Mouse (Mus musculus) erythroid progenitor cell, adult 5-6 weeks (primary cell): ENCODE measurements around the gene Tyrobp. TPM values are rescaled to one million over a fixed set of nuclear protein-coding genes. Genes with fewer than 3 reads are reported as not detected.

Experiments used
- ATAC-seq: replicated peaks from 2 replicates; pipeline ENCODE4 v1.8.0; 2016; ENCODE audit warnings: moderate number of reproducible peaks, mild to moderate bottlenecking, moderate TSS enrichment, inconsistent platforms; ENCODE audit not compliant: poor library complexity, low FRiP score, severe bottlenecking
- total RNA-seq, 2 experiments: library from RNA; stranded (forward) in 1 of 2; stranded (reverse) in 1 of 2; fragments of 150-400 nt in 1 of 2; fragments of 186-747, 209-891 nt in 1 of 2; gene quantifications; 2 replicates each; pipeline versions ENCODE4 v1.2.3 to v1.2.4; 2015 to 2017; ENCODE audit warnings: low replicate concordance in 2 of 2

Gene Tyrobp
- total RNA-seq, 2 experiments from 2014 or later: 60.1 to 282 TPM

DNA sequence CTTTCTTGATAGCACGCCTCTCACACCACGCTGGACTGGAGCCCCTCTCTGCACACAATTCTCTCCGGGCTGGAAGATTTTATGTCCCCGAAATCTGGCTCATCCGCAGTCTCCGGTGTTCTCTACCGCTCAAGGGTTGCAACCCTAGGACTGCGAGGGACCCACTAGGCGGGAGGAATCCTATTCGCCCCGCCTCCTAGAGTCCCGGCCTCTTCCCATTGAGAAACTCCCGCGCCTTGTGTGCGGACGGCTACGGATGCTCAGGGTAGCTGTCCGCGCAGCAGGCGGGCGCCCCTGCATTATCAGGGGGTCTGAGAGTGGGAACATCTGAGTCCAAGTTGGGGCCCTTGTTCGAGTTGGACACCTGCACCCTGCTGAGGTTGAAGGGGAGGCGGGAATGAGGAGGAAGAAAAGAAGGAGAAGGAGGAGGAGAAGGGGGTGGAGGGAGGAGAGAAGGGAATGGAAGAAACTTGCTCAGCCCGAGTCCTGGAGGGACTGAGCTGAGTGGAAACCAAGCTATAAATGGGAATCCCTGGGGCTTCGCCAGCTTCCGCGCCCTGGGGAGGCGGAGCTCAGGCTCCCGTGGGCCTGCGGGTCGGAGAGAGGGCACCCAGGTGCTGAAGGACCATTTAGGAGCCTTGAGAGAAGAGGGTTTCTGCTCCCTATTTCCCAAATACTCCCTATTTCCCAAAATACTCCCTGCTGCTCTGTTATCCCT, 43.5 kb downstream of the Tyrobp start:
- no peak for ATAC-seq

DNA sequence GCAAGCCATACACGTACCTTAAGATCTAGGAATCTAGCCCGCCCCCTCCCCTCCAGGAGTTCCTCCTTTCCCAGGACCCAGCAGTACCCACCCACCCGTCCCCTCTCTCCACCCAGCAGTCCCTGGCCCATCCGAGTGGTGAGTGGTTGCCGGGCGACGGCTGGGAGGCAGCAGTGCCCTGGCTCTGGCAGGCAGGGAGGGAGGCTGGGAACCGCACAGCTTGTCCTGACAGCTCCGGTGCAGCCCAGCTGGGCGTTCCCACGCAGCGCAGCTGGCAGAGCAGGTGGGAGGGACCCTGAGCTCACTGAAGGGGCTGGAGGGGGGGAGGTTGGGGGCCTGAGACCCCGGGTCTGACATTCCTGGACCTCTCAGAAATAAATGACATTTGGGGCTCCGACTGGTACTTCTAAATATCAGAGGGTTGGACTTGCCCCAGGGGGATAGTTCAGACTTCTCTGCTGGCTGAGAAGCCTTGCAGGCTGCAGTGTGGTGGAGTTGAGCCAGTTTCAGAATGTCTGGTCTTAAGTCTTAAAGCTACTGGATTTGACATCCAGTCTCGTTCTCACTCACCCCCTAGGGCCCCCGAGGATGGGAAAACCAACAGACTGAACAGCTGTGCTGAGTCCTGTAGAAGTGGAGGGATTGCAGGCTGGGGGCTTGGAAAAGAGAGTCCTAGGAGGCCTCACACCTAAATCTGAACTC, 44.2 kb downstream of the Tyrobp start, which contains the start of the genes Kirrel2 and Nphs1:
Gene Kirrel2, minus strand, starts transcription at position 62 of the 702 bp plus-strand sequence.
Gene Nphs1, plus strand, starts transcription at position 687 of the 702 bp plus-strand sequence.
- ATAC-seq: no peak

DNA sequence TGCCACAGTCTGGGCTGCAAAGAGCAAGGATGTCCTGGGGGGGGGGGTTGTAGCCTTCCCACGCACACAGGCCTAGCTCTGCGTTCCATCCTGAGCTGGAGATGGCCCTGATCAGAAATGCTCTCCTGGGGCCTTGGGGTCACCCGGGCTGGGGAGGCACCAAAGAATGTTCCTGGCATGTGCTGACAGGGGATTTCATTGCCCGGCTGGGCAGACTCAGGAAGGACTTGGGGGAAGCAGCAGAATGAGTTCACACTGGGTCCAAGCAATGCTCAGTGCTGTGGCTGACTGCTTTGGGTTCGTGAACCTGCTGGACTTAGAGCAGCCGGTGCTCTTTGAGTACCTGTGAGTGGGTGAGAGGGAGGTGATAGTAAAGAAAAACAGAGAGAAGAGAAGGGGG, 45.9 kb downstream of the Tyrobp start:
- ATAC-seq: no peak

DNA sequence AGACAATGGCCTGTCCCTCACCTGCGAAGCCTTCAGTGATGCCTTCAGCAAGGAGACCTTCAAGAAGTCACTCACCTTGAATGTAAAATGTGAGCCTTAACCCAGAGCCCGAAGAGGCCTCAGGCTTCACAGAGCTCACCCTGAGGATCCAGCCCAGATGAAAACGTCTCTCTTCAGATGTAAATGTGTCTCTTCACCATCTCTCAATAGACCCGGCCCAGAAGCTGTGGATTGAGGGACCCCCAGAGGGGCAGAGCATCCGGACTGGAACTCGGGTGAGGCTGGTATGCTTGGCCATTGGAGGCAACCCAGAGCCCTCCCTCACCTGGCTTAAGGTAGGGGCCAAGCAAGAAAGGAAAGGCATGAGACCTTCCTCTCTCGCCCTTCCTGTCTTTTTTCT, 50.0 kb downstream of the Tyrobp start:
- no peak for ATAC-seq

DNA sequence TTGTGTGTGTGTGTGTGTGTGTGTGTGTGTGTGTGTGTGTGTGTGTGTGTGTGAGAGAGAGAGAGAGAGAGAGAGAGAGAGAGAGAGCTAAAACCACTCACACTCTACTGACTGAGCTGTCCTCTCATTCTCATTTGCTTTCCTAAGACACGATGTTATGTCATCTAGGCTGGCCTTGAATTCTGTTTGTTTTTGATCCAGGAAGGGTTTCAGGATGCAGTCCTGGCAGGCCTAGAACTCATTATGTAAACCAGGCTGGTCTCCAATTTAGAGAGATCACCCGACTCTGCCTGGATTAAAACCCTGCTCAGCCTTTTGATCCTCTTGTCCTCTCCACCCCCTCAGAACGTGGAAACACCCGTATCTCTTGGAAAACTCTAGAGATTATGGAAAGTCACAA, 50.4 kb downstream of the Tyrobp start:
- no peak for ATAC-seq

DNA sequence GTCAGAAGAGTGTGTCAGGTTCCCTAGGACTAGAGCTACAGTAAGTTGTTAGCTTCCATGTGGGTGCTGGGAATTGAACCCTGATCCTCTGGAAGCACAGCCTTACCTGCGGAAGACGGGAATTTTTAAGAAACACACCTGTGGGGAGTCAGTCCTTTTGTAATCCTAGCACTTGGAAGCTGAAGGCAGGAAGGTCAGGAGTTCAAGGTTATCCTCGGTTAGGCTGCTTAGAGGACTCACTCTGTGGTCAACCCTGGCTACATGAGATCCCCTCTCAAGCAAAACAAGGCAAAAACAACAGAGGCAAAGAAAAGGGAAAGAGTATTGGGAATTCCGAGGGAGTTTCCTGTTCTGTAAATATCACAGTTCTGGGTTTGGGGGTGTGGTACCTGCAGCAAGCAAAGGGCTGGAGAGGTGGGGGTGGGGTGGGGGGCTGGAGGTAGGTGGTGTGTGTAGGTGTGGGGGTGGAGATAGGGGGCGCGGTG, 51.3 kb downstream of the Tyrobp start:
- ATAC-seq: no peak

Other genes with a start within 250 kb of the Tyrobp start
Only the 30 nearest of the 34 such genes appear.
- 161 and 183 TPM in 2 replicates for gene Capns1, start 214.9 kb upstream of the Tyrobp start, total RNA-seq (2015; ENCODE audit: low replicate concordance)
- gene Capns1, start 214.9 kb upstream of the Tyrobp start, total RNA-seq (2017; ENCODE audit: low replicate concordance): 48.6 and 66.3 TPM in 2 replicates
- gene Polr2i, start 181.8 kb upstream of the Tyrobp start, total RNA-seq (2015; ENCODE audit: low replicate concordance): 18.4 and 35.0 TPM in 2 replicates
- 0.76 and 26.8 TPM in 2 replicates for gene Polr2i, start 181.8 kb upstream of the Tyrobp start, total RNA-seq (2017; ENCODE audit: low replicate concordance)
- 10.9 and 33.9 TPM in 2 replicates for gene Tbcb, start 181.5 kb upstream of the Tyrobp start, total RNA-seq (2015; ENCODE audit: low replicate concordance)
- 15.0 and 29.7 TPM in 2 replicates for gene Tbcb, start 181.5 kb upstream of the Tyrobp start, total RNA-seq (2017; ENCODE audit: low replicate concordance)
- not detected in 2 replicates for gene Ovol3, start 178.0 kb upstream of the Tyrobp start, total RNA-seq (2015; ENCODE audit: low replicate concordance)
- gene Ovol3, start 178.0 kb upstream of the Tyrobp start, total RNA-seq (2017; ENCODE audit: low replicate concordance): not detected in 2 replicates
- gene Thap8, start 133.7 kb upstream of the Tyrobp start, total RNA-seq (2015; ENCODE audit: low replicate concordance): not detected in 2 replicates
- not detected in 2 replicates for gene Thap8, start 133.7 kb upstream of the Tyrobp start, total RNA-seq (2017; ENCODE audit: low replicate concordance)
- 42.8 and 71.4 TPM in 2 replicates for gene Wdr62, start 133.3 kb upstream of the Tyrobp start, total RNA-seq (2015; ENCODE audit: low replicate concordance)
- gene Wdr62, start 133.3 kb upstream of the Tyrobp start, total RNA-seq (2017; ENCODE audit: low replicate concordance): 26.2 and 31.1 TPM in 2 replicates
- not detected in 2 replicates for gene Clip3, start 122.0 kb upstream of the Tyrobp start, total RNA-seq (2015; ENCODE audit: low replicate concordance)
- not detected in 2 replicates for gene Clip3, start 122.0 kb upstream of the Tyrobp start, total RNA-seq (2017; ENCODE audit: low replicate concordance)
- gene Alkbh6, start 105.0 kb upstream of the Tyrobp start, total RNA-seq (2015; ENCODE audit: low replicate concordance): 2.5 and 11.3 TPM in 2 replicates
- 4.2 TPM in 1 of 2 replicates, not detected in the other for gene Alkbh6, start 105.0 kb upstream of the Tyrobp start, total RNA-seq (2017; ENCODE audit: low replicate concordance)
- not detected in 2 replicates for gene Syne4, start 99.0 kb upstream of the Tyrobp start, total RNA-seq (2015; ENCODE audit: low replicate concordance)
- gene Syne4, start 99.0 kb upstream of the Tyrobp start, total RNA-seq (2017; ENCODE audit: low replicate concordance): not detected in 2 replicates
- gene E130208F15Rik, start 92.0 kb upstream of the Tyrobp start, total RNA-seq (2015; ENCODE audit: low replicate concordance): not detected in 2 replicates
- 0.39 TPM in 1 of 2 replicates, not detected in the other for gene E130208F15Rik, start 92.0 kb upstream of the Tyrobp start, total RNA-seq (2017; ENCODE audit: low replicate concordance)
- 2.5 TPM in 1 of 2 replicates, not detected in the other for gene Sdhaf1, start 89.9 kb upstream of the Tyrobp start, total RNA-seq (2015; ENCODE audit: low replicate concordance)
- gene Sdhaf1, start 89.9 kb upstream of the Tyrobp start, total RNA-seq (2017; ENCODE audit: low replicate concordance): 0.45 and 0.64 TPM in 2 replicates
- gene Lrfn3, start 51.0 kb upstream of the Tyrobp start, total RNA-seq (2015; ENCODE audit: low replicate concordance): not detected in 2 replicates
- gene Lrfn3, start 51.0 kb upstream of the Tyrobp start, total RNA-seq (2017; ENCODE audit: low replicate concordance): not detected in 2 replicates
- 3.6 and 18.0 TPM in 2 replicates for gene Hcst, start 6.1 kb downstream of the Tyrobp start, total RNA-seq (2015; ENCODE audit: low replicate concordance)
- gene Hcst, start 6.1 kb downstream of the Tyrobp start, total RNA-seq (2017; ENCODE audit: low replicate concordance): 4.1 TPM in 1 of 2 replicates, not detected in the other
- 7.2 and 20.1 TPM in 2 replicates for gene Nfkbid, start 8.0 kb downstream of the Tyrobp start, total RNA-seq (2015; ENCODE audit: low replicate concordance)
- 2.6 and 4.1 TPM in 2 replicates for gene Nfkbid, start 8.0 kb downstream of the Tyrobp start, total RNA-seq (2017; ENCODE audit: low replicate concordance)
- gene Aplp1, start 31.8 kb downstream of the Tyrobp start, total RNA-seq (2015; ENCODE audit: low replicate concordance): not detected in 2 replicates
- gene Aplp1, start 31.8 kb downstream of the Tyrobp start, total RNA-seq (2017; ENCODE audit: low replicate concordance): not detected in 2 replicates
- not detected in 2 replicates for gene Kirrel2, start 43.9 kb downstream of the Tyrobp start, total RNA-seq (2015; ENCODE audit: low replicate concordance)
- gene Kirrel2, start 43.9 kb downstream of the Tyrobp start, total RNA-seq (2017; ENCODE audit: low replicate concordance): not detected in 2 replicates
- gene Nphs1, start 44.6 kb downstream of the Tyrobp start, total RNA-seq (2015; ENCODE audit: low replicate concordance): not detected in 2 replicates
- gene Nphs1, start 44.6 kb downstream of the Tyrobp start, total RNA-seq (2017; ENCODE audit: low replicate concordance): 1.2 TPM in 1 of 2 replicates, not detected in the other
- gene Prodh2, start 79.9 kb downstream of the Tyrobp start, total RNA-seq (2015; ENCODE audit: low replicate concordance): not detected in 2 replicates
- not detected in 2 replicates for gene Prodh2, start 79.9 kb downstream of the Tyrobp start, total RNA-seq (2017; ENCODE audit: low replicate concordance)
- 73.5 and 85.9 TPM in 2 replicates for gene Arhgap33, start 121.3 kb downstream of the Tyrobp start, total RNA-seq (2015; ENCODE audit: low replicate concordance)
- gene Arhgap33, start 121.3 kb downstream of the Tyrobp start, total RNA-seq (2017; ENCODE audit: low replicate concordance): 43.0 and 77.7 TPM in 2 replicates
- 62.7 and 79.2 TPM in 2 replicates for gene Hspb6, start 138.4 kb downstream of the Tyrobp start, total RNA-seq (2015; ENCODE audit: low replicate concordance)
- 19.0 and 21.8 TPM in 2 replicates for gene Hspb6, start 138.4 kb downstream of the Tyrobp start, total RNA-seq (2017; ENCODE audit: low replicate concordance)
- 16.8 and 24.5 TPM in 2 replicates for gene Proser3, start 138.5 kb downstream of the Tyrobp start, total RNA-seq (2015; ENCODE audit: low replicate concordance)
- 10.9 and 18.1 TPM in 2 replicates for gene Proser3, start 138.5 kb downstream of the Tyrobp start, total RNA-seq (2017; ENCODE audit: low replicate concordance)
- gene Lin37, start 146.1 kb downstream of the Tyrobp start, total RNA-seq (2015; ENCODE audit: low replicate concordance): 31.4 and 56.2 TPM in 2 replicates
- gene Lin37, start 146.1 kb downstream of the Tyrobp start, total RNA-seq (2017; ENCODE audit: low replicate concordance): 12.5 and 22.3 TPM in 2 replicates
- gene U2af1l4, start 149.5 kb downstream of the Tyrobp start, total RNA-seq (2015; ENCODE audit: low replicate concordance): 8.4 and 43.6 TPM in 2 replicates
- gene U2af1l4, start 149.5 kb downstream of the Tyrobp start, total RNA-seq (2017; ENCODE audit: low replicate concordance): 40.8 and 59.9 TPM in 2 replicates
- 3.2 and 4.2 TPM in 2 replicates for gene Gm49396, start 149.6 kb downstream of the Tyrobp start, total RNA-seq (2015; ENCODE audit: low replicate concordance)
- gene Gm49396, start 149.6 kb downstream of the Tyrobp start, total RNA-seq (2017; ENCODE audit: low replicate concordance): 6.8 and 7.2 TPM in 2 replicates
- gene Psenen, start 149.9 kb downstream of the Tyrobp start, total RNA-seq (2015; ENCODE audit: low replicate concordance): 67.4 and 73.8 TPM in 2 replicates
- gene Psenen, start 149.9 kb downstream of the Tyrobp start, total RNA-seq (2017; ENCODE audit: low replicate concordance): 32.9 and 98.7 TPM in 2 replicates
- 5.4 and 24.7 TPM in 2 replicates for gene Igflr1, start 151.7 kb downstream of the Tyrobp start, total RNA-seq (2015; ENCODE audit: low replicate concordance)
- 3.3 TPM in 1 of 2 replicates, not detected in the other for gene Igflr1, start 151.7 kb downstream of the Tyrobp start, total RNA-seq (2017; ENCODE audit: low replicate concordance)
- 155 and 163 TPM in 2 replicates for gene Kmt2b, start 175.0 kb downstream of the Tyrobp start, total RNA-seq (2015; ENCODE audit: low replicate concordance)
- 47.9 and 48.0 TPM in 2 replicates for gene Kmt2b, start 175.0 kb downstream of the Tyrobp start, total RNA-seq (2017; ENCODE audit: low replicate concordance)
- gene Zbtb32, start 185.1 kb downstream of the Tyrobp start, total RNA-seq (2015; ENCODE audit: low replicate concordance): not detected in 2 replicates
- 0.39 TPM in 1 of 2 replicates, not detected in the other for gene Zbtb32, start 185.1 kb downstream of the Tyrobp start, total RNA-seq (2017; ENCODE audit: low replicate concordance)
- not detected in 2 replicates for gene Upk1a, start 199.1 kb downstream of the Tyrobp start, total RNA-seq (2015; ENCODE audit: low replicate concordance)
- 2.7 TPM in 1 of 2 replicates, not detected in the other for gene Upk1a, start 199.1 kb downstream of the Tyrobp start, total RNA-seq (2017; ENCODE audit: low replicate concordance)
- gene Cox6b1, start 212.4 kb downstream of the Tyrobp start, total RNA-seq (2015; ENCODE audit: low replicate concordance): 152 and 165 TPM in 2 replicates
- 128 and 263 TPM in 2 replicates for gene Cox6b1, start 212.4 kb downstream of the Tyrobp start, total RNA-seq (2017; ENCODE audit: low replicate concordance)